Mouse (Mus musculus) embryo, embryonic 9.5 days (tissue): ENCODE measurements around the gene Ccdc120.

Experiments
- DNase-seq: peaks from one replicate; pipeline ENCODE4 v3.0.0-alpha.2; 2017; ENCODE audit errors: extremely low spot score

Gene Ccdc120

GRCm38 (mm10) chrX:7696520-7696919 is 54.2 kb downstream of the Ccdc120 start:
- no peak for DNase-seq

- no peak for DNase-seq
These were observed 57.8 kb downstream of the Ccdc120 start for GRCm38 (mm10) chrX:7692862-7693261.

- no peak for DNase-seq
These were observed 60.2 kb downstream of the Ccdc120 start for GRCm38 (mm10) chrX:7690486-7690885.

DNA sequence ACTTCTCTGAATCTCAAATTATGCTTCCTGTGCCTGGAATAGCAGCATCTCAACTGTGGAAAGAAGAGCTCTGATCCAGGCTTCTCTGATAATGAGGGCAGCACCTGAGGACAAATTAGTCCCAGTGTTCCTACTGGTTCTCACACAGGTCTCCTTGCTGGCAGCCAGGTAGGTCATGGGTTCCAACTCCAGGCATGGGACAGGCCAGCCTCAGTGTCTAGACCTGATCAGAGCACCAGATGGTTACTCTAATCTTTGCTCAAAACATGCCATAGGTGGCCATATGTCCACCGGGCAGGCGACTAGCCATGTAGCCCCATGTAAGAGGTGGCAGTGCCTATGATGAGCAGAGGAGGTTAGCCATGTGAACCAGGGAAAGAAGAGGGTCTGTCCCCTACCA is 62.4 kb downstream of the Ccdc120 start:
- no peak for DNase-seq
